Mouse (Mus musculus) CD4-positive, CD25-positive, alpha-beta regulatory T cell, adult 4 months (primary cell): ENCODE data around the gene Serpinf1. TPM values are rescaled to one million over a fixed set of nuclear protein-coding genes. Genes with fewer than 3 reads are reported as not detected.
"Not testable (repeated sequence)": the region's sequence is repeated elsewhere in the genome, so short reads cannot be mapped to it uniquely, and the experiment has no call there.

ENCODE experiments used
- ATAC-seq: one replicate; pipeline ENCODE4 v1.8.0; 2017
- polyA plus RNA-seq, 2 experiments: library from polyadenylated mRNA; unstranded; fragments of 100-300 nt; shearing (Covaris generic); gene quantifications; one replicate each; pipeline ENCODE4 v1.2.1; 2017

Gene Serpinf1
- polyA plus RNA-seq, 2 experiments from 2014 or later: 3.4 to 6.9 TPM

DNA sequence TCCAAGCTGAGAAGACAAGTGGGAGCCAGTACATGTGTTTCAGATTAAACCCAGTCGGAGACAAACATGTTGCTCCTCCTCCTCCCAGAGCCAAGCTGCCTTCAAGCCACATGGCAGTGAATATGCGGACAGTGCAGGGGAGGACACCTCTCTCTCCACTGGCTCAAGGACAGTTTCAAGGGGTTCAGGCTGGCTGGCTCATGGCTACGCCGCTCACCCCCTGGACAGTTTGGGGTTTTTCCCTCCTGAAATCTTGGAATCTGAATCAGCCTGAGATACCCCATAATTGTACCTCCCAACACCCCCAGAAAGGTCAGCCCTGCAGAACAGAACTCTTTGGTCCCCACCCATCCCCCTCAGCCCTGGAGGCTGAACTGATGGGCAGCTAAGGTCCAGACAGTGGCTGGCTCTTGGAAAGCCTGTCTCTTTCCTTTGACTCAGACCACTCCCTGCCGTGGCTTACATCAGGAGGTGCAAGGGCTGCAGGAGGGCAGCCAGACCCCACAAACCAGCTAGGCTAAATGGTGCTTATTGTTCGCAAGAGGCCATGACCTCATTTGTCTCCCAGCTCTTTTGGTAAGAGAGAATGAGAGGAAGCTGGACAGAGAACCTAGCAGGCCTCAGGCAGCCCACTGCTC, 1.0 kb downstream of the Serpinf1 start:
- no peak for ATAC-seq

DNA sequence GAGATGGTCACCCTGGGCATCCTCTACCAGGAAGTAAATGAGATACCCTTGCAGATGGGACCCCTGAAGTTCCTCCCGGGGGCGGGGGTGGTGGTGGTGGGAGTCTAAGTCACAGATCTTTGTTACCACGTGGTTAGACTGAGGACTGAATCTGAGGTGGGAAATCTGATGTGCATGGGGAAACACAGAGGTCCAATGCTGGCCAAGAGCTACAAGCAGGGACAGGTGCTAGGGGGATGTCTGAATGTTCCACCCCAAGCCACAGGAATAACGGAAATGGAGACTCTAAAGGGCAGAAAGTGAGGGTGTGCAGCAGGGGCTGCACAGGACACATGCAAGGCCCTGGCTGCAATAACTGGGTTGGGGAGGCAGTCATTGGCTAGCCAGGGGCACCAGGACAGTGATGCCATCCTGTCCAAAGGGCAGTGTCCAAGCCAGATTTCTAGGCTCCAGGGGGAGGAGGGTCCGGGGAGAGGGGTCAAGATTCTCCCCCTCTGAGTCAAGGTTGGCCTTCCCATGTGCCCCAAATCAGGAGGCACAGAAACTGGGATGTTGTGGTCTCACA, 1.6 kb downstream of the Serpinf1 start:
- ATAC-seq: no peak

DNA sequence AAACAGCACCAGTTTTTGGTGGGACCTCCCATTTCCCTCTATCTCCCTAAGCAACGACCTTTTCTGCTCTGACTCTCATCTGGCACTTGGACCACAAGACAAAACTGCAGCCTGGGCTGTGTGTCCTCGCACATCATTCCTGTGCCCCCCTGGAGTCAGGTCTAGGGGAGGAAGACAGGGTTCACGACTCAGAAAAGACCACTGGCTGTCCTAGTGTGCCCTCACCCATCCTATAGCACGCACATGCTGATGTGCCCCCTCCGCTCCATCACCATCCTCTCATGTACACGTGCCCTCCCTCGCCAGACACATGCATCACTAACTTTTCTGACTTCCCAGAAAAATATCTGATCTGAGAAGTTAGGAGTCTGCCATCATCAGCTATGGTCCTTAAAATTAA, 2.5 kb downstream of the Serpinf1 start:
- ATAC-seq: no peak

DNA sequence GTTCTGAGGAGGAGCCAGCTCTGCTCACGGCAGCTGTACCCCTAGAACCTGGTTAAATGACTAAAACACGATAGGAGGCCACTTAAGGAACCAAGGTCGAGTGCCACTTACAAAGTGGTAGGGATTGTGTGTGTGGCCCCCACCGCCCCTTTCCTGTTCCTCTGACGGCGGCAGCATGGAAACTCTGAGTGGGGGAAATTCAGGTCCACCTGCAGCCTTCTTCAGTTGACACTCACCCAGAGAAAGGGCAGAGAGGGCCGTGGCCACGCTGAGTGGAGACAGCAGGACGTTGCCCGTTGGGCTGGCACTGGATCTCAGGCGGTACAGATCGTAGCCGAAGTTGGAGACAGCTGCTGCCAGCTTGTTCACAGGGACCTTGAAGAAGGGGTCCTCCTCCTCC, 6.5 kb downstream of the Serpinf1 start:
- ATAC-seq: no peak

DNA sequence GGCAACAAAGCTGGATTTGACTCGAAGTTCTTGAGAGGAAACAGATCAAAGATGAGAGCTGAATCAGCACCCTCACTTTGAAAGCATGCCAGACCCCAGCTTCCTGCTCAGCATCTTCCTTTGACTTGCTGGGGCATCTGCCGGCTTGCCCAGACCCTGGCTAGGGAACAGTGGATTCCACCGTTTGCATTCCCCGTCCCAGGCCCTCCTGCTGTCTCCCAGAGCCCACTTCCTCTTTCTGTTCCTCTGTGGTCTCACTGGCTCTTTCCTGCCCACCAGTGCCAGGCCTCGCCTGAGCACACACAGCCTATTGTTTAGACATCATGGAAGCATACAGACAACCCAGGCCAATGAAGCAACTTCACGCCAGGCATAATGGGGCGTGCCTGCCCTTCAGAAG, 7.4 kb downstream of the Serpinf1 start:
- peak; percentile 45 for ATAC-seq

DNA sequence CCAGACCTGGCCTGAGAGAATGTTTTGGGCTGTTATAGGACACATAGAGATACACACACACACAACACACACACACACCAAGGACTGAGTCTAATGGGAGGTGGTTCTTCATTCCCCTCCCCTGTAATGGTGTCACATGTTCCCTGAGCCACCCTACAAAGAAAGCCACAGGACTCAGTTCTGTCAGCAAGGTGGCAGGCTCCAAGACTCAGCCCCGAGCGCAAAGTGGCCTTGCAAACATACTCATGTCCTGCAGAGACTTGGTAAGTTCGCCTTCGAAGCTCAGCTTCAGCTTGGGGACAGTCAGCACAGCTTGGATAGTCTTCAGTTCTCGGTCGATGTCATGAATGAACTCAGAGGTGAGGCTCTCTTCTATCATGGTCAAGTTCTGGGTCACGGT, 11.9 kb downstream of the Serpinf1 start:
- ATAC-seq: no peak

DNA sequence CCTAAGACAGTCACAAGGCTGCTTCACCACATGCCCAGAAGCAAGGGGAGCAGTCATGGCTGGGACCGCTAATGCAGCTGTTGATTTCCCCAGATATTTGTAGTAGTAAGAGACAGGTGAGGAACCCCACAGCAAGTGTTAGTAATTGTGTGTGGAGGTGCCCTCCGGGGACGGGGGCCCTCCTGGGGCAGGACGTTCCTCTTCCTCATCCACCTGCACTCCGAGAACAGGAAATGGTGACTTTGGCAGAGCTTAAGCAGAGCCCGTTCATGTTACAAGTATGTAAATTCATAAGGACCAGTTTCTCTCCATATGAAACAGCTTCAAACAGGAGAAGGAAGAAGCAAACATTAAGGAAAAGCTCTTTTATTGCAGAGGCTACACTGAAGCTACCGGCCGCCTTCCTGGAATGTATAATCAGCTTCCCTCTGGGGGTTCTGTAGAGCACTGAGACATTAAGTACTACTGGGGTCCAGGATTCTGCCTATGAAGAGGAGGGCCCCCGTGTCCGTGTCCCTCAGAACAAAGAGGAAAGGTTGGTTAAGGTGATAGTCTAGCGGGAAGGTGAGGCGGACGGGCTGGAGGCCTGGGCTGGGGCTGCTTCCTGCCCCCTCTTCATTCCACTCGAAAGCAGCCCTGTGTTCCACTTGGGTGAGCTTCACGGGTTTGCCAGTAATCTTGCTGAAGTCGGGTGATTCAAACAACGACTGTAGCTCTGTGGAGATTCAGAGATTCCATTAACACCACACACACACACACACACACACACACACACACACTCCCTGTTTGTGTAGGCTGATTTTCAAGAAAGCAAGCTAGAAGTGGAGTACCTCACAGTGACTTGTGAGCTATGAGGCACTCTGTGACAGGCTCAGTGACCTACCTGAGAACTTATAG, 12.6 kb downstream of the Serpinf1 start:
- ATAC-seq: peak; percentile 61

DNA sequence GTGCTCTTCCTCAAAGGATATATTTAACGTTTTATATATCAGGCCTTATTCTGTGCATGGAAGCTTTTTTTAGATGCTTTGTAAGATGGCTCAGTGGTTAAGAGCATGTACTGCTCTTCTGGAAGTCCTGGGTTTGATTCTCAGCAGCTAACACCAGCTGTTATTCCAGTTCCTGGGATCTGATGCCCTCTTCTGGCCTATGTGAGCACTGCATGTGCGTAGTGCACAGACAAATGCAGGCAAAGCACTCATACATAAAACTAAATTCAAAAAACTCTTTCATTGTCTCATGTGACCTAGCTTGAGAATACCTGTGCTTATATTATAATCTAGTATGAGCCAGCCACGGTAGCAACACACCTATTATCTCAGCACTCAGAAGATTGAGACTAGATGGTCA, 15.6 kb downstream of the Serpinf1 start:
- ATAC-seq: no peak

DNA sequence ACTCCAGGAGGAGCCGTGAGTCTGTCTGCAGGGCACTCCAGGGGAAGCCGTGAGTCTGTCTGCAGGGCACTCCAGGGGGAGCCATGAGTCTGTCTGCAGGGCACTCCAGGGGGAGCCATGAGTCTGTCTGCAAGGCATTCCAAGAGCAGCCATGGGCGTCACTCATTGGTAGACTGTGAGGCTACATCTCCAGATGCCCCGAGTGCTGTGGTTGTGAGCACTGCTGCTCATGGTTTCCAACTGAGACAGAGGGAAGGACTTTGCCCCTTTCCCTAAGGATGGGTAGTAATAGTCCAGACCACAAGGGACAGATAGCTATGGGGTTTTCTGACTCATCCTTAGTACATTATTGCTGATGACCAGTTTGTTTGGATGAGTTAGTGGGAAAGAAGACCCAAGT, 16.4 kb downstream of the Serpinf1 start:
- ATAC-seq: no peak

DNA sequence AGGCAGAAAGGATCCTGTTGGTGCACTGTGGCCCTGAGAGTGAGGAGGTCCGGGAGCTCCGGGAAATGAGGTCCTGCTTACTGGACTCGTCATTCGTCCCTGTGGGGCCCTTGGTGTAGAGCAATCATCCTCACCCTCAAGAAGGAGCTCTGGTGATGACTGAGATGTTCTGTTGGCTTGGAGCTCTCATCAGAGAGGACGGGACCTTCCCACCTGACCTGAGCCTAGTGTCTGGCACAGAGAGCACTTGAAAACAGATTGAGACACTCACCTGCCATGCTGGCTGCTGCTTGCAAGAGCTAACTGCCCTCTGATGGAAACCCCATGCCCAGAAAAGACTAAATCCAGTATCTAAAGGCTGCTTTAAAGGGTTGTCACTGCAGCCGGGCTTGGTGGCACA, 17.7 kb downstream of the Serpinf1 start:
- ATAC-seq: no peak

DNA sequence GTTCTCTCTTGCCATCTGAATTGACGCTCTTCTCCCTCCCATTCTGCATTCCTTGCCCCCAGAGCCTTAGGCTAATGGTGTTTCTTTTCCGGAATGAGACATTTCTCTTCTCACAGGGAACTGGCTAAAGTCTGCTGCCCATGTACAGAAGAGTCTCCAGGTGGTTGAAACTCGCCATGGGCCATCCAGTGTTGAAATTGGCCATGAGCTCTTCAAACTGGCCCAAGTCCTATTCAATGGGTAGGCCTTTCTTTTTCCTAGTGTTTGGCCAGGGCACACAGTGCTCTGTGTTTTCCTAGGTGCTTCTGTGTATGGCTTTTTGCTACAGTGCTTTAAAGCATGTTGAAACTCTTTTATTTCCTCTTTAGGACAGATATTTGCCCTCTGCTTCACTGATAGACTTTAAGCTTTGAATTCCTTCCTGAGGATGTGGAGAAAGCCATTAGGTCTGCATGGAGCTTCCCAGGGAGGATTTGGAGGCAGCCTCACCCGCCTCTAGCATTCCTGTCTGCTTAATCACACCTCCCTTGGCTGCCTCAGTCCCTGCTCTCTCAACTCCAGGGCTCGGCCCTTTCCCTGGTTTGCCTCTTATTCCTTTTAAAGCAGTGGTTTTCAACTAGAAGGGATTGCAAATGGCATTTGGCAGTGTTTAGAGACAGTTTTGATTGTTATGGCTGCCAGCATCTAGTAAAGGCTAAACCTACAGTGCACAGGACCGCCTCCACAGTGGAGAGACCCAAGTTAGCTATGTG, 19.0 kb downstream of the Serpinf1 start:
- no peak for ATAC-seq

DNA sequence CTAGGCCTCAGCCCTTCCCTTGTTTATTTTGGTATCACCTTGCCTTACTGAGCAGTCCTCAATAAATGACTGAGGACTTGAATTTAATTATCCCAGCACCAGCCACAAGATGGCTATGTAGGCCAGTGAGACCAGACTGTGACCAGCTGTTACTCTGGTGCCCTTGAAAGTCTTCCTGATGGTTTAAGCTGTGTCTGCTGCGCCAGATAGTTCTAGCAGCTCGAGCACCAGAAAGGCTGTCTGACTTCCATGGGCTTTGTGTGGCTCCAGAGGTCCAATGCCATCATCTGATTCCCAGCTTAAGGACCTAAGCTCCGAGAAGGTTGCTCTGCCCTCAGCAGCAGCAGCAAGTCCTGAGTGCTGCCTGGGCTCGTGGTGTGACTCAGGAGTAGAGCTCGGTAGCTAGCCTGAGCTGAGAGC, 20.2 kb downstream of the Serpinf1 start:
- ATAC-seq: peak; percentile 56

DNA sequence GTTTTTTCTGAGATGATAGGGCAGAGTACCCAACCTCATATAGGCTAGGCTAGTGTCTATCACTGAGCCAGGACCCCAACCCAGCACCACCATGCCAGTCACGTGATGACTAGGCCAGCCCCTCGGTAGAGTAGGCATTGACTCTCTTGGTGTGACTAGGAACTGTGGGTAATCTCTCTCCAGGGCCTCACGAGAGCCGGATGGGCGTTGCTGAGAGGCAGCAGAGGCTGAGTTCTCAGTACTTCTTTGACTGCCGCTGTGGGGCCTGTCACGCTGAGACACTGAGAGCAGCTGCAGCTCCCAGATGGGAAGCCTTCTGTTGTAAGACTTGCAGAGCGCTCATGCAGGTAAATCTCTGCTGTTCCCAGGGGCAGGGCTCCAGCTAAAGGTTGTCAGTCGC, 22.4 kb downstream of the Serpinf1 start:
- no peak for ATAC-seq

DNA sequence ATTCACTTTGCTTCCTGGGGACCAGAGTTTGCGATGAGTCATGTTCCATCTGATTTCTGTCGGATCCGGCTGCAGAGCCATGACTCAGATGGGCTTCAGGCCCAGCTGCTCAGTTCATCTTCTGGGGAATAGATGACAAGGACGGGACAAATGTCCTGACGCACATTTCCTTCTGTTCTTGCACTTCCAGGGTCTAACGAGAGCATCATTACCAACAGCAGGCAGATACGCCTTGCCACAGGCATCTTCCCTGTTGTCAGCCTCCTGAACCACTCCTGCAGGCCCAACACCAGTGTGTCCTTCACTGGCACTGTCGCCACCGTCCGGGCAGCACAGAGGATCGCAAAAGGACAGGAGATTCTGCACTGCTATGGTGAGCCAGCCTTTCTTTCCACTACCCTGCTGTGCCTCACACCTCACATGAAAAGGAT, 23.1 kb downstream of the Serpinf1 start:
- ATAC-seq: no peak

DNA sequence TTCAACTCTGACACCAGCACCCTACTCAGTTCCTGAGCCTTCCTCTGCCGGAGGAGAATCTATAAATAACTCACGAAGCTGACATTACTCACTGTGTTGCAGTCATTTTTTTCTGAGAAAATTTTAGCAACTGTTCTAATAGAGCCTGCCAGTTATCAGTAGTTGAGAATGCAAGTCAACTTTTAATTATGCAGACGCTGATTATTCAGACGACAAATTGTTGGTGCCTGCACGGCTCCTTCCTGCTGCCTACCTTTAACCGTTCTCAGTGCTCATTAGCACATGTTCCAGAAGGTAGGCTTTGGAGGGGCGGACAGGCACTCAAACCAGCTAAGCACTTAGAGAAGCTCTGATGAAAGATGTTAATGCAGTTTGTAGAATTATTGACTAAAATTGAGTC, 25.0 kb downstream of the Serpinf1 start:
- ATAC-seq: no peak

DNA sequence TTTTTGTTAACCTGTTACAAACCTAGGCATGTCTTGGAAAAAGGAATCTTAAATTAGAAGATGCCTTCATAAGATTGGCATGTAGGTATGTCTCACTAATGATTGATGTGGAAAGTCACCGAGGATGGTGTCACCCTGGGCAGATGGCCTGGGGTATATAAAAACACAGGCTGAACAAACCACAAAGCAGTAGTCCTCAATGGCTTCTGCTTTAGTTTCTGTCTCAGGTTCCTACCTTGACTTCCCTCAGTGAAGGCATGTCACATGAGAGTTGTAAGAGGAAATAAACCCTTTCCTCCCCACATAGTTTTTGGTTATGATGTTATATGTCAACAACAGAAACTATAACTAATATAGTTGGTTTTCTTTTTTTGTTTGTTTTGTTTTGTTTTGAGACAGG, 26.9 kb downstream of the Serpinf1 start:
- no peak for ATAC-seq

DNA sequence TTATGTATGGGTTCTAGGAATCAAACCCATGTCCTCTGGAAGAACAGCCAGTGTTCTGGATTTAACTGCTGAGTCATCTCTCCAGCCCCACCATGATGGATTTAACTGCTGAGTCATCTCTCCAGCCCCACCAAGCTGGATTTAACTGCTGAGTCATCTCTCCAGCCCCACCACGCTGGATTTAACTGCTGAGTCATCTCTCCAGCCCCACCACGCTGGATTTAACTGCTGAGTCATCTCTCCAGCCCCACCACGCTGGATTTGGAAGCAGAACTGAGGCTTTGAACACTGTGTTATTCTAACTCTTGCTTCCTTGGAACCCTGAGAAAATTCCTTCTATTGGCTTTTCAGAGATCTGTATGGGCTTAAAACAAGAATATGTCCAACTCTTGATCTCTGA, 39.0 kb downstream of the Serpinf1 start:
- ATAC-seq: not testable (repeated sequence)

DNA sequence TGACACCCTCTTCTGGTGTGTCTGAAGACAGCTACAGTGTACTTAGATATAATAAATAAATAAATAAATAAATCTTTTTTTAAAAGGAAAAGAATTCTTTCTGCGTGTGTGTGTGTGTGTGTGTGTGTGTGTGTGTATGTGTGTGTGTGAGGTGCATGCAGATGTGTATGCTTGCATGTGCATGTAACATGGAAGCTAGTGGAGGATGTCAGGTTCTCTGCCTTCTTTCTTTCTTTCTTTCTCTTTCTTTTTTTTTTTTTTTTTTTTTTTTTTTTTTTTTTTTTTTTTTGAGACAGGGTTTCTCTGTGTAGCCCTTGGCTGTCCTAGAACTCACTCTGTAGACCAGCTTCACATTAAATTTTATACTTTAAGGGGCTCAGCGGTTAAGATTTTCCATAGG, 43.7 kb downstream of the Serpinf1 start:
- not testable (repeated sequence) for ATAC-seq

DNA sequence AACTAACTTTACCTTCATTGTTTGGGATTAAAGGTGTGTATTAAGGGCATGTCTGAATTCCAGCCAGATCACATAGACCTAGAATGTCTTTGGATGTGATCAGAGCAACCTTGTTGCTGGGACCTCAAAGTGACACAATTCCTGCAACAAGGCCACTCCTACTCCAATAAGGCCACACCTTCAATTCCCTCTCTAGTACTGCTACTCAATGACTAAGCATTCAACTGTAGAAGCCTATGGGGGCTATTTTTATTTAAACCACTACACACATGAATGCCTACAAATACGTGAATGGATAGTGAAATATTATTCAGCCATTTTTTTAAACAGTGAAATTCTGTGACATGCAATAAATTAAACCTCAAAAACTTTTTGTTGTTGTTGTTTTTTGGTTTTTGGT, 45.4 kb downstream of the Serpinf1 start:
- ATAC-seq: no peak
